ENCODE assay signal across 20 mouse cellular contexts in the genomic region with DNA sequence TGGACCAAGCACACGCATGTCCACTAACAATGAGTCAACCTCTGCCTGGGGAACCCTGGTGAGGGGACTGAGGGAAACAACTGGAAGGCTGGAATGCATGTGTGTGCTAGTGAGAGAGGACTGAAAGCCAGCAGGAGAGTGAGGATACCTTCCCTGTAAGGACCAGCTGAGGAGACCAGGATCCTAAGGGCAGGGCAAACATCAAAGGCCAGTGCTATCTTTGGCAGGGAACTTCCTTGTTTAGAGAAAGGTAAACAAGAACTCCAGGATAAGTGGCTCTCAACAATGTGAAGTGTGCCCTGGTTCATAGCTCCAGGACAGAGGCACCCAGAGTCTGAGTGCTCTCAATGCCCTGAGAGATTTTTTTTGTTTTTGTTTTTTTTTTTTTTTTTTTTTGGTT. TPM values are rescaled to one million over a fixed set of nuclear protein-coding genes. Genes with fewer than 3 reads are reported as not detected.
DNase-seq lines count a peak whose midpoint lies in the region; ATAC-seq and TF ChIP-seq lines count a peak whose summit lies in the region.
"Had no signal": no experiment of that assay in that cellular context is flagged by ENCODE, and none has a peak within 500 bp of the region (broad histone marks: within the 10 kb centered on the region; RNA-seq: fewer than 3 reads in every experiment).

No protein-coding gene starts in this region.

- WGBS in kidney, embryonic 14.5 days, result 64% methylated on average over 1 of the region's 1 CpGs
- WGBS in intestine, embryonic 14.5 days, result 77% methylated on average over 1 of the region's 1 CpGs
- WGBS in lung, embryonic 14.5 days, result 43% methylated on average over 1 of the region's 1 CpGs

- no peak overlapping the region for H3K27ac ChIP-seq in kidney, embryonic 14.5 days (ENCODE audit: low read depth, low read length)
- no peak overlapping the region for H3K27ac ChIP-seq in intestine, embryonic 14.5 days (ENCODE audit: low read depth)
- no peak overlapping the region for H3K27ac ChIP-seq in lung, embryonic 14.5 days (ENCODE audit: low read depth)
- H3K27ac ChIP-seq: heart, embryonic 13.5 days; hindbrain, embryonic 14.5 days; liver, embryonic 12.5 days had no signal

- no peak for TF ChIP-seq CTCF in lung, embryonic 14.5 days (IDR thresholded peaks at IDR 0.05; ENCODE audit: low read depth)

- no peaks in the 10 kb centered on the region for H3K36me3 ChIP-seq in kidney, embryonic 14.5 days (ENCODE audit: control insufficient read depth, insufficient read depth, low read length)
- H3K36me3 ChIP-seq in intestine, embryonic 14.5 days (ENCODE audit: control insufficient read depth, insufficient read depth, low read length), result no peaks in the 10 kb centered on the region
- no peaks in the 10 kb centered on the region for H3K36me3 ChIP-seq in lung, embryonic 14.5 days (ENCODE audit: insufficient read depth)
- H3K36me3 ChIP-seq: heart, embryonic 13.5 days; liver, embryonic 12.5 days; midbrain, embryonic 12.5 days had no signal

- peak; percentile 41 for DNase-seq in kidney, adult 11 months
- DNase-seq in intestine, embryonic 14.5 days (ENCODE audit: low spot score), result no peak
- peak; percentile 52 for DNase-seq in lung, embryonic 14.5 days
- DNase-seq in lung, postnatal 36 days, result peak; percentile 87
- no peak for DNase-seq in gastrocnemius, postnatal 4 days (ENCODE audit: low spot score in 2 of 2)
- no peak for DNase-seq in adrenal gland, postnatal 4 days (ENCODE audit: low spot score in 2 of 2)
- DNase-seq: adrenal gland, postnatal 10 days; cerebellum, adult 11 months; cerebellum, postnatal 14 days; embryo, embryonic 11 days; heart, adult 18-20 months; right cerebral cortex, adult 18-20 months; thymus, postnatal 25 days had no signal

- ATAC-seq in kidney, embryonic 14.5 days (ENCODE audit: low FRiP score, low TSS enrichment), result no peak
- peak; percentile 59 for ATAC-seq in intestine, embryonic 14.5 days (replicated peaks; ENCODE audit: low FRiP score, low TSS enrichment, low read depth)
- ATAC-seq in lung, embryonic 14.5 days (ENCODE audit: insufficient read depth), result peak; percentile 59; the same call in 1 of the 2 replicates
- no peak for ATAC-seq in granulocyte monocyte progenitor cell, adult 5-6 weeks (replicated peaks; ENCODE audit: poor library complexity, severe bottlenecking)
- ATAC-seq: forebrain, embryonic 16.5 days; liver, embryonic 12.5 days had no signal

- H3K4me2 ChIP-seq in kidney, embryonic 14.5 days (replicated peaks; ENCODE audit: low read depth, low read length), result no peak overlapping the region
- no peak overlapping the region for H3K4me2 ChIP-seq in intestine, embryonic 14.5 days (ENCODE audit: low read length)
- no peak overlapping the region for H3K4me2 ChIP-seq in lung, embryonic 14.5 days
- H3K4me2 ChIP-seq: heart, embryonic 13.5 days; hindbrain, embryonic 14.5 days; liver, embryonic 12.5 days; midbrain, embryonic 12.5 days had no signal

- no peak overlapping the region for H3K4me3 ChIP-seq in kidney, embryonic 14.5 days (ENCODE audit: low read length)
- H3K4me3 ChIP-seq in intestine, embryonic 14.5 days (ENCODE audit: low read depth, low read length), result no peak overlapping the region
- no peak overlapping the region for H3K4me3 ChIP-seq in lung, embryonic 14.5 days (ENCODE audit: low read depth, low read length)
- H3K4me3 ChIP-seq: heart, embryonic 13.5 days; liver, embryonic 12.5 days; midbrain, embryonic 12.5 days had no signal

- no peaks in the 10 kb centered on the region for H3K27me3 ChIP-seq in kidney, embryonic 14.5 days (ENCODE audit: control insufficient read depth, insufficient read depth, low read length)
- no peaks in the 10 kb centered on the region for H3K27me3 ChIP-seq in intestine, embryonic 14.5 days (replicated peaks; ENCODE audit: control insufficient read depth, insufficient read depth, low read length)
- no peaks in the 10 kb centered on the region for H3K27me3 ChIP-seq in lung, embryonic 14.5 days (ENCODE audit: insufficient read depth, low read length)
- H3K27me3 ChIP-seq: heart, embryonic 13.5 days; liver, embryonic 12.5 days; midbrain, embryonic 12.5 days had no signal

- no peak overlapping the region for H3K9ac ChIP-seq in kidney, embryonic 14.5 days (ENCODE audit: low read depth, low read length)
- no peak overlapping the region for H3K9ac ChIP-seq in intestine, embryonic 14.5 days (ENCODE audit: low read length)
- H3K9ac ChIP-seq in lung, embryonic 14.5 days, result no peak overlapping the region
- H3K9ac ChIP-seq: heart, embryonic 13.5 days; hindbrain, embryonic 14.5 days; liver, embryonic 12.5 days; midbrain, embryonic 12.5 days had no signal

- no peaks in the 10 kb centered on the region for H3K9me3 ChIP-seq in kidney, embryonic 14.5 days (ENCODE audit: control insufficient read depth, low read length)
- no peaks in the 10 kb centered on the region for H3K9me3 ChIP-seq in intestine, embryonic 14.5 days (ENCODE audit: control insufficient read depth, low read length)
- H3K9me3 ChIP-seq in lung, embryonic 14.5 days (ENCODE audit: low read depth, low read length), result no peaks in the 10 kb centered on the region
- H3K9me3 ChIP-seq: heart, embryonic 13.5 days; liver, embryonic 12.5 days; midbrain, embryonic 12.5 days had no signal

- H3K4me1 ChIP-seq in kidney, embryonic 14.5 days (ENCODE audit: control insufficient read depth, insufficient read depth, low read length), result peaks cover 12% of the 10 kb centered on the region
- peaks cover 5% of the 10 kb centered on the region; the same call in 1 of the 2 replicates for H3K4me1 ChIP-seq in intestine, embryonic 14.5 days (replicated peaks; ENCODE audit: control insufficient read depth, insufficient read depth, low read length)
- peaks cover 7% of the 10 kb centered on the region for H3K4me1 ChIP-seq in lung, embryonic 14.5 days (ENCODE audit: insufficient read depth)

RNA-seq across cellular contexts. Expression of a gene that starts 6.2 kb away (rescaled TPM):
- 107 and 112 TPM in 2 replicates for polyA plus RNA-seq in kidney, embryonic 14.5 days (2014; fragmentation: Nextera tagmentation; extraction: Ambion mirVana)
- polyA plus RNA-seq in intestine, embryonic 14.5 days (2014; fragmentation: Nextera tagmentation; extraction: Ambion mirVana), result 98.7 and 100 TPM in 2 replicates
- polyA plus RNA-seq in lung, embryonic 14.5 days (2014; fragmentation: Nextera tagmentation; extraction: Ambion mirVana), result 93.6 and 102 TPM in 2 replicates
- total RNA-seq in gastrocnemius, postnatal 4 days (2021), result 10 to 100 TPM; 22.2 to 25.0 TPM
- total RNA-seq in granulocyte monocyte progenitor cell, adult 5-6 weeks (2014; fragmentation: Nextera tagmentation), result 15.9 and 16.0 TPM in 2 replicates
- 17.2 and 23.2 TPM in 2 replicates for total RNA-seq in granulocyte monocyte progenitor cell, adult 5-6 weeks (2017)
- total RNA-seq in adrenal gland, postnatal 4 days (2021), result 10 to 100 TPM; 40.0 to 43.4 TPM

Comparison
In these comparisons a context has a peak if more than half of its experiments do, and no peak if none do; other contexts are left out.
1. DNase-seq: peak in kidney, adult 11 months (single experiment), lung, embryonic 14.5 days (single experiment) and lung, postnatal 36 days (single experiment); none in intestine, embryonic 14.5 days (single experiment), gastrocnemius, postnatal 4 days (0 of 2) and adrenal gland, postnatal 4 days (0 of 2).
2. ATAC-seq: peak in intestine, embryonic 14.5 days (single experiment) and lung, embryonic 14.5 days (single experiment); none in kidney, embryonic 14.5 days (single experiment) and granulocyte monocyte progenitor cell, adult 5-6 weeks (single experiment).